Mouse (Mus musculus): Measurements from ENCODE around the gene Cfap161. TPM values are rescaled to one million over a fixed set of nuclear protein-coding genes. Genes with fewer than 3 reads are reported as not detected.

The Cfap161 gene
- polyA plus RNA-seq, 2 experiments, result 0.28 to 0.82 TPM

DNA sequence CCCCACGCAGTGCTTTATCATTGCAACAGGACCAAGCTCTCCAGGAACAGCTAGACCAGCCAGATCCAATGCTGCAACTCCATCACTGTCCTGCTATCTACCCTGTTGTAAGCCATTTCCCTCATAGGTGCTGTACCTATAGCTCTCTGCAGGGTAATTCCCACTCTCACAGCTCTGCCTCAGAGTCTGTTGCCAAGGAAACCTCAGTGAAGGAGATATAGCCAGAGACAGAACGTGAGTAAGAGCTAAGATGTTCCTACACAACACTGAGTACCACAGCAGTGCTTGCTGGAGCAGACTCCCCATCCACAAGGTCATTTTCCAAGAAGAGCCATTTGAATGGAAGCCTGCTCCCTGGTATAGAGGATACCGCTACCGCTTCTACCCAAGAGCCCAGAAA is 50.4 kb downstream of the Cfap161 start:
- WGBS, result 83% methylated on average over 4 of the region's 4 CpGs
- Histone ChIP-seq H3K9ac (ENCODE audit: low read depth, low read length, severe bottlenecking) (0 out of 2 replicates have a peak overlapping the region, but pooled peaks have one; percentile 28), H3K36me3 (ENCODE audit: control insufficient read depth, insufficient read depth, low read length) (no peaks in the 10 kb centered on the region), H3K4me3 (replicated peaks; ENCODE audit: low read length) (peak overlapping the region; percentile 32), H3K4me1 (ENCODE audit: control insufficient read depth, insufficient read depth, low read length) (peaks cover 34% of the 10 kb centered on the region), H3K9me3 (ENCODE audit: control insufficient read depth, low read length) (no peaks in the 10 kb centered on the region), H3K27ac (replicated peaks; ENCODE audit: low read depth, low read length) (peak overlapping the region; percentile 83; the same call in 1 of the 2 replicates), H3K27me3 (ENCODE audit: control insufficient read depth, insufficient read depth, low read length) (no peaks in the 10 kb centered on the region), H3K4me2 (replicated peaks; ENCODE audit: low read depth, low read length, severe bottlenecking) (peak overlapping the region; percentile 50)
- no peak for DNase-seq (ENCODE audit: low spot score)
- no peak for TF ChIP-seq POLR2A (IDR thresholded peaks at IDR 0.05; ENCODE audit: borderline replicate concordance, extremely low read depth, insufficient read depth, insufficient read length)
- ATAC-seq (ENCODE audit: low FRiP score, low read depth), result no peak

DNA sequence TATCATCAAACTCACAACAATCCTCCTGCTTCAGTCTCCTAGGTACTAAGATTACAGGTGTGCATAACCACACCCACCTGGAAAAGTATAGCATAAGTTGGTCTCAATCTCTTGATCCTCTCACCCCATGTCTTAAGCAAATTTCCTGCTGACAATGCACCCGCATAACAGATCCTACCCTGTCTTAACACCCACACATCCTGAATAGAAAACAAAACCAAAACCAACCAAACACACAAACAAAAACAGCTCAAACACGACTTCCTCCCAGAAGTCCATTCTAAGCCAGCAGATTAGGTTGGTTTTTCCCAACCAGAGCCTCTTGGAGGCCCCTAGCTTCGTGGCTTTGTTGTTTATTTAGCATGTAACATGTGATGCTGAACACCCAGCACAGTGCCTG is 52.0 kb downstream of the Cfap161 start:
- H3K4me1 ChIP-seq (ENCODE audit: control insufficient read depth, insufficient read depth, low read length), result peaks cover 40% of the 10 kb centered on the region
- TF ChIP-seq POLR2A (IDR thresholded peaks at IDR 0.05; ENCODE audit: borderline replicate concordance, extremely low read depth, insufficient read depth, insufficient read length), result no peak
- H3K9ac ChIP-seq (ENCODE audit: low read depth, low read length, severe bottlenecking), result no peak overlapping the region
- H3K4me2 ChIP-seq (replicated peaks; ENCODE audit: low read depth, low read length, severe bottlenecking), result no peak overlapping the region
- H3K27ac ChIP-seq (replicated peaks; ENCODE audit: low read depth, low read length), result no peak overlapping the region
- WGBS, result 55% methylated on average over 3 of the region's 3 CpGs
- DNase-seq (ENCODE audit: low spot score), result no peak
- no peak overlapping the region for H3K4me3 ChIP-seq (replicated peaks; ENCODE audit: low read length)
- H3K9me3 ChIP-seq (ENCODE audit: control insufficient read depth, low read length), result no peaks in the 10 kb centered on the region
- no peaks in the 10 kb centered on the region for H3K36me3 ChIP-seq (ENCODE audit: control insufficient read depth, insufficient read depth, low read length)
- H3K27me3 ChIP-seq (ENCODE audit: control insufficient read depth, insufficient read depth, low read length), result no peaks in the 10 kb centered on the region
- ATAC-seq (ENCODE audit: low FRiP score, low read depth), result no peak

DNA sequence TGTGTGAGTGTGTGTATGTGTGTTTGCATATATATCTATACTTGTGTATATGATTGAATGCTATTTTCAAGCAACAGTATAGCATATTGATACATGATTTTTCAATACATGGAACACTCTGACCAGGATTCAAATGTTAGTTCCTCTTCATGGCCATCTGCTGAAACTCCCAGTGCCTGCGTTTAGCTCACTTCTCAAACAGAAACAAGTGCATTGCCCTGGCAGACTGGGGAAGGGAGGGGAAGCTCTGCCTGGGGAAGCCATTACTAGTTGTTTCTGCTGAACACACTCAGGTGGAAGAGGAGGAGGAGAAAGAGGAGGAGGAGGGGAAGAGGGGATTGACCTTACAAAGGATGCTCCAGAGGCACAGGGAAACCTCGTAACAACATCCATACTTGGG is 52.7 kb downstream of the Cfap161 start:
- no peak overlapping the region for H3K27ac ChIP-seq (replicated peaks; ENCODE audit: low read depth, low read length)
- H3K4me3 ChIP-seq (replicated peaks; ENCODE audit: low read length), result no peak overlapping the region
- no peak for TF ChIP-seq POLR2A (IDR thresholded peaks at IDR 0.05; ENCODE audit: borderline replicate concordance, extremely low read depth, insufficient read depth, insufficient read length)
- 82% methylated on average over 2 of the region's 2 CpGs for WGBS
- no peaks in the 10 kb centered on the region for H3K9me3 ChIP-seq (ENCODE audit: control insufficient read depth, low read length)
- H3K9ac ChIP-seq (ENCODE audit: low read depth, low read length, severe bottlenecking), result no peak overlapping the region
- DNase-seq (ENCODE audit: low spot score) (no peak), ATAC-seq (ENCODE audit: low FRiP score, low read depth) (no peak)
- peaks cover 40% of the 10 kb centered on the region for H3K4me1 ChIP-seq (ENCODE audit: control insufficient read depth, insufficient read depth, low read length)
- H3K36me3 ChIP-seq (ENCODE audit: control insufficient read depth, insufficient read depth, low read length), result no peaks in the 10 kb centered on the region
- no peak overlapping the region for H3K4me2 ChIP-seq (replicated peaks; ENCODE audit: low read depth, low read length, severe bottlenecking)
- H3K27me3 ChIP-seq (ENCODE audit: control insufficient read depth, insufficient read depth, low read length), result no peaks in the 10 kb centered on the region

DNA sequence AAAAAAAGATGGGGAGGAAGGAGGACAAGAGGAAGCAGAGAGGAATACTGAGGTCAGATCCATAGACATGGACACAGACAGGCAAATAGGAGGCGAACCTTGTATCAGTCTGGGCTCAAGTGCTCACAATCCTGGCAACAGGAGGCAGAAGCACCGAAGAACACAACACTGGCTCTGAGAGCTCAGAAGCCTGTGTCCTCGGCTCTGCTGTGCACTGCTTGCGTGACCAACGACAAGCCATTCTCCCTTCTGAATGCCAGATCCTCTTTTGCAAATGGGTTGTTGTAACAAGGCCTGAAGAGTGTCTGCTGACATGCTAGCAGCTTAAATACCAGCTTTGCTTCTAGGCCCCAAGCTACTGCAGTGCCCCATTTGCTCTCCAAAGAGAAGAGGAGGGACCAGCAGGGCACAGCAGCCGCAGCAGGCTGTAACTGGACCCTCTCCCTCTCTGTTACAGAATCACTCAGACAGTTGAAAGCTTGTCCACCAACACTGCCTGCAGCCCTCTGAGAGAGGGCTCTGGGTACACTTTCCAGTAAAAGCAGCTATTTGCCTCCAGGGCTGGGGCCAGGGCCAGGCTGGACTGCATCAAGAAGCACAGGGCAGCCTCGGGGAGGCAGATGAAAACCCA is 54.9 kb downstream of the Cfap161 start:
- Histone ChIP-seq H3K27me3 (ENCODE audit: control insufficient read depth, insufficient read depth, low read length) (no peaks in the 10 kb centered on the region), H3K4me2 (replicated peaks; ENCODE audit: low read depth, low read length, severe bottlenecking) (no peak overlapping the region), H3K36me3 (ENCODE audit: control insufficient read depth, insufficient read depth, low read length) (no peaks in the 10 kb centered on the region), H3K4me3 (replicated peaks; ENCODE audit: low read length) (no peak overlapping the region), H3K9ac (ENCODE audit: low read depth, low read length, severe bottlenecking) (no peak overlapping the region), H3K27ac (replicated peaks; ENCODE audit: low read depth, low read length) (peak overlapping the region; percentile 15; the same call in 1 of the 2 replicates), H3K9me3 (ENCODE audit: control insufficient read depth, low read length) (no peaks in the 10 kb centered on the region), H3K4me1 (ENCODE audit: control insufficient read depth, insufficient read depth, low read length) (peaks cover 24% of the 10 kb centered on the region)
- ATAC-seq (ENCODE audit: low FRiP score, low read depth) (peak; percentile 37; the same call in 1 of the 2 replicates), DNase-seq (ENCODE audit: low spot score) (no peak)
- TF ChIP-seq POLR2A (IDR thresholded peaks at IDR 0.05; ENCODE audit: borderline replicate concordance, extremely low read depth, insufficient read depth, insufficient read length), result no peak
- 41% methylated on average over 7 of the region's 7 CpGs for WGBS

DNA sequence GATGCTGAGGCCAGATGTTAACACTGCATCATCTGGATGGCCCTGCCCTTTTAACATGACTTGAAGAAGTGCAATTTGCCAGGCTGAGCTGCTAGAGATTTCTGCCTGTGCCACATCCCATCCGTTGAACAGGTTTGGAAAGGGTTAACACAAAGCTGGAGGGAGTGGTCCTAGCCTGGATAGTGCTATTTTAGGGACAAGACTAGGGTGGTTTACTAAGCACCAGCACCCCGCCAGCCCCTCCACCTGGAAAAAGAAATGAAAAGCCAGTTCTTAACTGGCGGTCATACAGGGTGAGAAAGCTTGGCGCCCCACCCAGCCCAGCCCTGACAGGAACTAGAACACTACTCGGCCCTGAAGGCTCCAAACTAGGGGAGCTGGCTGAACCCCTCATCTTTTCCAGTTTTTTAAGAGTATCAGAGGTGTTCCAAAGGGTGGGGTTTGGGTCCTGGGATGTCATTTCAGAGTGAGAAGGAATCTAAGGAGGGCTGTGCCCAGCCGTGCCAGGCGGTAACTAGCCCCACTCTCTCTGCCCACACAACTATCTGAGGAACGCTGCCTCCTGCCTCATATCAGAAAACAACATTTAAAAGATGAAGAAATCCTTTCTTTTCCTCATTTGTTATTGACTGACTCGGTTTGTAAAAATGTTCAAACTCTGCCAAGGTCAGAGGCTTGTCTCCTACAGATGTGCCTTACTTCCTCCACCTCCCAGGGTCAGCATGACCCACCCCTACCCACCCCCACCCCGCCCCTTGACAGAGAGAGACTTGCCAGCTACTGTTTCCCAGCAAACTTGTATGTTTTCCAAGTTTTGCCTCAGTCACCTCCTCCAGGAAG is 55.8 kb downstream of the Cfap161 start:
- H3K36me3 ChIP-seq (ENCODE audit: control insufficient read depth, insufficient read depth, low read length), result no peaks in the 10 kb centered on the region
- no peak for ATAC-seq (ENCODE audit: low FRiP score, low read depth)
- no peak for TF ChIP-seq POLR2A (IDR thresholded peaks at IDR 0.05; ENCODE audit: borderline replicate concordance, extremely low read depth, insufficient read depth, insufficient read length)
- no peak for DNase-seq (ENCODE audit: low spot score)
- peaks cover 18% of the 10 kb centered on the region for H3K4me1 ChIP-seq (ENCODE audit: control insufficient read depth, insufficient read depth, low read length)
- H3K9ac ChIP-seq (ENCODE audit: low read depth, low read length, severe bottlenecking), result no peak overlapping the region
- no peak overlapping the region for H3K4me3 ChIP-seq (replicated peaks; ENCODE audit: low read length)
- 65% methylated on average over 10 of the region's 10 CpGs for WGBS
- no peak overlapping the region; the same call in 1 of the 2 replicates for H3K27ac ChIP-seq (replicated peaks; ENCODE audit: low read depth, low read length)
- no peaks in the 10 kb centered on the region for H3K9me3 ChIP-seq (ENCODE audit: control insufficient read depth, low read length)
- H3K4me2 ChIP-seq (replicated peaks; ENCODE audit: low read depth, low read length, severe bottlenecking), result no peak overlapping the region
- H3K27me3 ChIP-seq (ENCODE audit: control insufficient read depth, insufficient read depth, low read length), result no peaks in the 10 kb centered on the region
